Mouse (Mus musculus): Measurements from ENCODE around the gene Slc17a9. TPM values are rescaled to one million over a fixed set of nuclear protein-coding genes. Genes with fewer than 3 reads are reported as not detected.

The Slc17a9 gene
- total RNA-seq, 2 experiments from 2014 or later = 0.10 to 0.54 TPM

- no peak for DNase-seq
Measured at GRCm38 (mm10) chr2:180754976-180755688, 30.1 kb downstream of the Slc17a9 start.

DNA sequence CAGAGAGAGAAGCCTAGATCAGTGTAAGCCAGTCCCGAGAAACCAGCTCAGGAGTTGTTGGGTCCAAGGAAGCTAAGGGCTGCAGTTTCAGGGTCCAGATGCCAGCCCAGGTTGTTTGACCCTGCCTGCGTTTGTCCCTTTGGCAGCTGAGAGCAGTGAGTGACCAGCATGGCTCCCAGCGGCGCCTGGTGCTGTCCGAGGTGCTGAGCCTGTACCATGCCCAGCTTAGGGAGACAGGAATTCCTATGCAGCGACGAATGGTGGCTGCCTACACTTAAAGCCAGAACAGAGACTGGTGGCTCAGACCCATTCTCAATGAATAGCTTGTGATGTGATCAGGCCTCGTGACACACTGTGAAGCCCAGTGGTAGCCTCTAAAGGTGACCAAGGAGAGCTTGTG is 30.8 kb downstream of the Slc17a9 start:
- DNase-seq = peak; percentile 30 to 51

DNA sequence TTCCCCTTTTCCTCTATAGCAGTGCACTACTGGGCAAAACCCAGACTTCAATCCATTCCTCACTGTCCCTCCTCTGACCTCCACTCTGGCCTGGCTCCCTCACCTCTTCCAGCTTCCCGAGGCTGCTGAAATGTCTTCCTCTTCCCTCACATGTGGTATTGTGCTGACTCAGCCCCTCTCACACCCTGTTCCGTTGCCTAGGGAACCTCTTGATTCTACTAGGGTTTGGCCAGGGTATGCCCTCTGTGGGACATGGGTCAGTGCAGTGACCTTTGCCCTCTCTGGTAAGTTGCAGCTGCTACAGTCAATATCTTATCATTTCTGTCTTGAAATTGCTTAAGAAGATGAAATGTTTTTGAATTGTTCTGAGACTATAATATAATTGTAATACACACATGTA is 31.7 kb downstream of the Slc17a9 start:
- DNase-seq = no peak

GRCm38 (mm10) chr2:180758513-180759263 is 33.6 kb downstream of the Slc17a9 start:
- no peak for DNase-seq

DNA sequence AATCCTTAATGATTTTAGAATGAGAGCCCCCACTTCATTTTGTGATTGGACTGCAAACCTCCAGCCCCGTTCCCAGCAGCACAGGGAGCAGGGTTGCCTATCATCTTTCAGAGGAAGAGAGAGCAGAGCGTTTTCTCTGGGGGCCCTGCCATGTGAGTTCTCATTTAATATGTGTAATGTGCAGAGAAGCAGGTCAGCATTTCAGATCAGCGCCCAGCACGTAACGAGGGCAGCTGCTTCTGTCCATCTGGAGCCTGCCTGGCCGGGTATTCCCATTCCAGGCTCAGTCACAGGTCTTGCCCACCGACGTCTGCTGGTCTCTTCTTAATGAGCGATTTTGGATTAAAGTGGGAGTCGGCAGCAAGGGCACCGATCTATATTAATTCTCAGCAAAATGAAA is 39.9 kb downstream of the Slc17a9 start:
- no peak for DNase-seq

DNA sequence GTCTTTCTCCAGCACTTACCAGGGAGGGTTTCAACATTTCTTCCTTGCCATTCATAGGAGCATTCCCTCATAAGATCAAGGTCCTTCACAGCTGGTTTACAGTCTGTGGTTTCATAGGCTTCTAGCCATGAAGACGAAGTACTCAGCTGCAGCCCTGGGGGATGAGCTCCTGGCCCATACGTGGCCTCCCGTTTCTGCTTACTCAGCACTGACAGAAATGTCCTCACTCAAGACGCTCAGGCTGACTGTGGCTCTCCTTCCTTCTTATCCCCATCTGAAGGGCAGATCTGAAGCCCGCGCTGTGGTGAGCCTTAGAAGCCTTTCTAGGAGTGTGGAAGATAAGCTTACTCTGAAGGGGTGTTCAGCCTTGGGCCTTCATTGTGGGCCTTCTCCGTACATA is 40.6 kb downstream of the Slc17a9 start:
- no peak for DNase-seq

- DNase-seq = no peak
Measured at GRCm38 (mm10) chr2:180775223-180775622, 50.2 kb downstream of the Slc17a9 start.

GRCm38 (mm10) chr2:180775641-180776040 is 50.6 kb downstream of the Slc17a9 start:
- DNase-seq = no peak

DNA sequence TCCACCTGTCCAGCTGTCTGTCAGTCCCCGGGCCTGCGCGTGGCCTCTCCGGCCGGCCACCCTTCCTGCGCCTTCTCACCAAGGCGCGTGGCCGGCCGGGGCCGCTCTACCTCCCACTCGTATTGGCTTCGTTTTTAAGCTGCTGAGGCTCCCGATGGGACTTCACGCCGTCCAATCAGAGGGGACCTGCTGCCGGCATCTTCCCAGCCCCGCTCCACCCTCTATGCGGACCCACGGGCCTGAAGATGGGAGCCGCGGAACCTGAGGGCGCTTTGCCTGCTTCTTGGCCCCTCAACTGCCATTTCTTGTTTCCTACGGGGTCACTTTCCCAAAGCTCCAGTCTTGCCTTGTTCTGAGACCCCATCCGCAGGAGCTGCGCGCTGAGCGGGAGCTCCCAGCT is 51.7 kb downstream of the Slc17a9 start, which contains the start of gene Bhlhe23:
Gene Bhlhe23, minus strand, starts transcription at position 108 of the 400 bp plus-strand sequence.
- DNase-seq = no peak

GRCm38 (mm10) chr2:180779226-180780104 is 54.4 kb downstream of the Slc17a9 start:
- DNase-seq = peak; percentile 21 to 76

- DNase-seq = no peak
Measured at GRCm38 (mm10) chr2:180780282-180780681, 55.2 kb downstream of the Slc17a9 start.

DNA sequence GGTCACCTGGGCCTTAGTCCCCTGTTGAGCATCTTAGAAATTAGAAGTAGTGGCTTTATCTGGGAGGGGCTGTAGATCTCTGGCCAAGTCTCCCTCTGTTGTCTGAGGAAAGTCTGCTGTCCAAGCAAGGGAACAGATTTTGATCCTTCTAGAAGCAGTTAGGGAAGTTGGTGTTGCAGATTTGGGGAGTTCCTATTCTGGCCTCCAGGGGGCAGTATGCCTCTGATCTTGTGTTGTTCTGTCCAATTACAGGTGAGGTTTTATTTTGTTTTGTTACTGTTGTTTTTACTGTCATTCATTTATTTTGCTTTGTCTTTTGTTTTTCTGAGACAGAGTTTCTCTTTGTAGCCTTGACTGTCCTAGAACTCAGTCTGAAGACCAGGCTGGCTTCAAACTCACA is 61.7 kb downstream of the Slc17a9 start:
- peak in 1 of 2 experiments; percentile 61 for DNase-seq

- no peak for DNase-seq
Measured at GRCm38 (mm10) chr2:180787566-180788232, 62.6 kb downstream of the Slc17a9 start.

- peak; percentile 72 to 82 for DNase-seq
Measured at GRCm38 (mm10) chr2:180788386-180788785, 63.3 kb downstream of the Slc17a9 start.

DNA sequence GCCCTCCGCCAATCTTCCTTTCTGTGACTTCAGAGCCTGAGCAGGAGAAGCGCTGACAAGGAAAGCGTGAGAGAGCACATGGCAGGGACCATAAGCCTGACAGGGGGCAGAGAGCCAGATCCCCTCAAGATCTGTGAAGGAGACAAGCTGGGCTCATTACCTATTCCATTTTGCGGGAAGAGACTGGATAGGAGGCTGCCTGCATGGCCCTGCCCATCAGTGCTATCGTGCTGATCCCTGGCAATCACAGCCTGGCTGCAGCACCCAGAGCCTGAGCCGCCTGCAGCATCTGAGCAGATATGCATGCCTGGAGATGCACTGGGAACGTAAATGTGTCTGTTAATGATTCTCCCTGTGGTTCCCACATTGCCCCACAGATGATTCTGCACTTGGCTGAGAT is 63.8 kb downstream of the Slc17a9 start:
- DNase-seq = peak in 1 of 2 experiments; percentile 34

GRCm38 (mm10) chr2:180791674-180792073 is 66.6 kb downstream of the Slc17a9 start:
- DNase-seq = peak; percentile 18 to 63

Other genes starting within 250 kb of the Slc17a9 start
- gene Ntsr1, start 225.3 kb upstream of the Slc17a9 start, total RNA-seq (2021) = not detected
- 10 to 100 TPM; 17.8 to 18.4 TPM for gene Mrgbp, start 144.0 kb upstream of the Slc17a9 start, total RNA-seq (2021)
- gene Ogfr, start 136.0 kb upstream of the Slc17a9 start, total RNA-seq (2021) = 10 to 100 TPM; 31.9 to 34.1 TPM
- under 1 TPM in 1 of 2 experiments, not detected in 1; 0.21 TPM for gene Col9a3, start 127.5 kb upstream of the Slc17a9 start, total RNA-seq (2021)
- not detected for gene Tcfl5, start 82.6 kb upstream of the Slc17a9 start, total RNA-seq (2021)
- gene Dido1, start 15.3 kb upstream of the Slc17a9 start, total RNA-seq (2021) = 10 to 100 TPM; 25.8 to 29.9 TPM
- 10 to 100 TPM; 55.8 to 59.5 TPM for gene Gid8, start 15.1 kb upstream of the Slc17a9 start, total RNA-seq (2021)
- gene Bhlhe23, start 51.6 kb downstream of the Slc17a9 start, total RNA-seq (2021) = not detected
- gene Ythdf1, start 195.7 kb downstream of the Slc17a9 start, total RNA-seq (2021) = 10 to 100 TPM; 33.2 to 33.3 TPM
- not detected for gene Birc7, start 203.8 kb downstream of the Slc17a9 start, total RNA-seq (2021)
- gene Nkain4, start 229.4 kb downstream of the Slc17a9 start, total RNA-seq (2021) = 1 to 10 TPM; 5.4 to 9.0 TPM
- gene Arfgap1, start 242.0 kb downstream of the Slc17a9 start, total RNA-seq (2021) = 10 to 100 TPM; 27.3 to 30.2 TPM

Measured in heart, adult 18-20 months (tissue).